Mouse (Mus musculus) forebrain, embryonic 13.5 days (tissue): ENCODE data around the gene Agpat3. TPM values are rescaled to one million over a fixed set of nuclear protein-coding genes. Genes with fewer than 3 reads are reported as not detected.

Source experiments
- ATAC-seq: fragments of 200-750 bp; cut with Nextera tagmentation; 2 replicates; pipeline ENCODE4 v1.8.0; 2017
- H3K27ac ChIP-seq: fragments of 300-500 bp; sonication (generic); 2 replicates; pipeline ENCODE4 v1.5.1; 2015; ENCODE audit warnings: inconsistent platforms, mild to moderate bottlenecking, moderate library complexity
- H3K27me3 ChIP-seq: fragments of 300-500 bp; sonication (generic); 2 replicates; pipeline ENCODE4 v1.6.1; 2015; ENCODE audit warnings: mild to moderate bottlenecking, inconsistent platforms
- H3K36me3 ChIP-seq: fragments of 300-500 bp; sonication (generic); 2 replicates; pipeline ENCODE4 v1.6.1; 2015; ENCODE audit warnings: mild to moderate bottlenecking, inconsistent platforms; ENCODE audit not compliant: poor library complexity, severe bottlenecking
- H3K4me1 ChIP-seq: fragments of 300-500 bp; sonication (generic); 2 replicates; pipeline ENCODE4 v1.6.1; 2015; ENCODE audit warnings: inconsistent platforms
- H3K4me2 ChIP-seq: fragments of 300-500 bp; sonication (generic); 2 replicates; pipeline ENCODE4 v1.6.1; 2015; ENCODE audit warnings: inconsistent platforms, mild to moderate bottlenecking, moderate library complexity
- H3K4me3 ChIP-seq: fragments of 300-500 bp; sonication (generic); 2 replicates; pipeline ENCODE4 v1.5.1; 2015; ENCODE audit warnings: mild to moderate bottlenecking, inconsistent platforms
- H3K9ac ChIP-seq: fragments of 300-500 bp; sonication (generic); 2 replicates; pipeline ENCODE4 v1.6.1; 2015; ENCODE audit warnings: mild to moderate bottlenecking, inconsistent platforms
- H3K9me3 ChIP-seq: fragments of 300-500 bp; sonication (generic); replicated peaks from 2 replicates; pipeline ENCODE4 v1.6.1; 2016; ENCODE audit warnings: inconsistent platforms
- WGBS: fragments of 180-500 bp; shearing (Covaris S2); methylation state at CpG from one replicate; pipeline ENCODE4 v1.1.7; 2015; 5-methylcytosine and 5-hydroxymethylcytosine counted together
- polyA plus RNA-seq: library from polyadenylated mRNA; unstranded; fragments of >200 nt; fragmentation: Nextera tagmentation; extraction: Ambion mirVana; gene quantifications from 2 replicates; pipeline ENCODE4 v1.2.1, GENCODE M21; 2015

The Agpat3 gene
- polyA plus RNA-seq, result 45.9 and 50.0 TPM in 2 replicates

DNA sequence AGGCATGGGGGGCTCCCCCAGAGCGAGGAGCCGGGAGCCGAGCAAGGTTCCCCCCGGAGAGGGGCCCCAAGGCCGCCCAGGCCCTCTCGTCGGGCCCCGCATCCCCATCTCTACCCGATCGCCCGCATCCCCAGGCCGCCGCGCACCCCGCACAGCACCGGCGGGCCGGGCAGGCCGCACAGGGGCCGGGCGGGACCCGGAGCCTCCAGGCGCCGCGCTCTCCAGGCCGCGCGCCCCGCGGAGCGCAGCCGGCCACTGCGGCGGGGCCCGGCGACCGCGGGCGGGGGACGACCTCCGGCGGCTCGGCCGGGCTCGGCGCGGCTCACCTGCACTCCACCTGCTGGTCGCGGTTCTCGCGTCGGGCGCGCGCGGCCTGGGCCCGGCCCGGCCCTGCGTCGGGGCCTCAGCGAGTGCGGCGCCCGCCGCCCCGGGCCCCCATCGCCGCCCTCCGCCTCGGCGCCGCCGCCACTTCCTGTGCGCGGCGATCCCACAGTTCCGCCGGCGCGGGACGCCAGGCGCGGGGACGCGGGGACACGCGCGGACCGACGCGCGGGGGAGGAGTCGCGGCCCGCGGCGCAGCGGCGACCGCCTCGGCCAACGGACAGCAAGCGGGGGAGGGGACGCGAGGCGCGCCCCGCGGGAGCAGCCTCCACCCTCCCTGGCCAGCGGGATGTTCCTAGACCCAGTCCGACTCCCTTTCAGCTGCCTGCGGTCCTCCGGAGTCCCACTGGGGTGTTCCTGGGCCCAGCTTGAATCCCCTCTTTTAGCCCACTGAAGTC is at the start of gene Agpat3:
TSS of gene Agpat3 (minus strand) at position 603 of the 779 bp plus-strand sequence.
- H3K4me2 ChIP-seq, result peak within 1 kb of the TSS; percentile 88
- ATAC-seq, result peak; percentile 84
- peak within 1 kb of the TSS; percentile 54 for H3K27ac ChIP-seq
- WGBS, result under 1% methylated on average over 53 of the region's 113 CpGs
- H3K4me1 ChIP-seq, result peaks cover 31% of the 10 kb centered on the region
- no peaks in the 10 kb centered on the region for H3K27me3 ChIP-seq
- peak within 1 kb of the TSS; percentile 99 for H3K9ac ChIP-seq
- H3K4me3 ChIP-seq, result peak within 1 kb of the TSS; percentile 96
- H3K36me3 ChIP-seq, result 0 out of 2 replicates have a peak, but pooled peaks cover 5% of the 10 kb centered on the region
- H3K9me3 ChIP-seq, result no peaks in the 10 kb centered on the region

DNA sequence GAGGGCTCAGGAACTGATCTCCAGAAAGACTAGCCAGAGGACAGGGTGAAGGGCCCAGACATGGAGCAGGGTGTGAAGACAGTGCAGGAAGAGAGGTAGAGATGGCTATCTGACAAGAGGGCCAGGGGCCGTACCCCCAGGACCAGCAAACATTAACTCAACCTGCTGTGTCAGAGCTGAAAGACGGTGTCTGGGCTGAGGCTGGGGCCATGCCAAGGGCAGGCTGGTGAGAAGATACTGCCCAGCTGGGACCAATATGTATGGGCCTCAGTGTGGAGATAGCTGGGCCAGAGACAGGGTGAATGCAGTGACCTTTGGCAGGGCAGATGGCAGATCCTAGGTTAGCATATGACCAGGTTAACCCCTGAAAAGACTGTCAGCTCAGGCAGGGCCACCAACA is 48.8 kb upstream of the Agpat3 start:
- no peak for ATAC-seq
- H3K4me3 ChIP-seq, result no peak overlapping the region
- H3K9ac ChIP-seq, result no peak overlapping the region
- 87% methylated on average over 2 of the region's 2 CpGs for WGBS
- no peak overlapping the region for H3K4me2 ChIP-seq
- H3K4me1 ChIP-seq, result peaks cover 11% of the 10 kb centered on the region
- peaks cover 71% of the 10 kb centered on the region for H3K36me3 ChIP-seq
- no peaks in the 10 kb centered on the region for H3K27me3 ChIP-seq
- H3K9me3 ChIP-seq, result no peaks in the 10 kb centered on the region
- no peak overlapping the region for H3K27ac ChIP-seq

DNA sequence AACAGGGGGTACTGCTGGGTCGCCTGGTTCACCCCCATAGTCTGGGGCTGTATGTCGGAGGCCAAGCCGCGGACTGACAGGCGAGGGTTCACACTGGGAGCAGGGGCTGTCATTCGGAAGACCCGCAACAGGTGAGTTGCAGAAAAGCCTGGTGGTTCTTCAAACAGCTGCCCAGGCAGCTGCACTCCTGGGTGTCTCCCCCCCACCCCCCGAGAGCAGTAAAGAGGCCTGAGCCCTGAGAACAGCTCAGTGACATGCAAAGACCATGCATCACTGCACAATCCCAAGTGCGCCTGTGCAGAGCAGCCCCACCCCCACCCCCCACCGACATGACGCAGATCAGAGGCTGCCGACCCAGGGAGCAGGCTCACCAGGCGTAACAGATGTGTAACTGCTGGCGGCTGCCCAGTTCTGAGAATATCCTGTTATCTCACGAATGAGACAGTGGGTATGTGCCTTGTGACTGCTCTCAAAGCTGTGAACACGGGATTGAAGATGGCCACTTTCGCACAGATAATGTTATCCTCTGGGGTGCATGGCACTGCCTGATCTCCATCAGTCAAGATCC is 46.9 kb upstream of the Agpat3 start:
- Histone ChIP-seq H3K27me3 (no peaks in the 10 kb centered on the region), H3K9ac (no peak overlapping the region), H3K9me3 (no peaks in the 10 kb centered on the region), H3K36me3 (peaks cover 53% of the 10 kb centered on the region), H3K4me2 (no peak overlapping the region), H3K4me3 (no peak overlapping the region), H3K27ac (no peak overlapping the region), H3K4me1 (peaks cover 18% of the 10 kb centered on the region)
- no peak for ATAC-seq
- 48% methylated on average over 17 of the region's 17 CpGs for WGBS

DNA sequence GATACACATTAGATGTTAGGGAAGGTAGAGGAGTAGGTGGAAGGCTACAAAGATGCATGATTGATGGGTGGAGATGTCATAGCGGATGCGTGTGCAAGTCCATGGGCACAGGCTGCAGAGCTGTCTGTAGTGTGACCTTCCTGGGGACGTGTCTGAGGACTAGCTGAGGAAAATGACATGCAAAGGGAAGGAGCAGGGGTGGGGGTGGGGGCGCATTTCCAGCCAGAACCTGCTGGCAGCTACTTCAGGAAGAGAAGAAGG is 44.3 kb upstream of the Agpat3 start:
- no peak; the same call in 1 of the 2 replicates for ATAC-seq
- WGBS, result 61% methylated on average over 4 of the region's 4 CpGs
- Histone ChIP-seq H3K4me3 (no peak overlapping the region), H3K9ac (no peak overlapping the region), H3K4me2 (peak overlapping the region; percentile 47; the same call in 1 of the 2 replicates), H3K4me1 (peaks cover 20% of the 10 kb centered on the region), H3K36me3 (peaks cover 27% of the 10 kb centered on the region), H3K9me3 (no peaks in the 10 kb centered on the region), H3K27ac (no peak overlapping the region), H3K27me3 (peaks cover 11% of the 10 kb centered on the region)

DNA sequence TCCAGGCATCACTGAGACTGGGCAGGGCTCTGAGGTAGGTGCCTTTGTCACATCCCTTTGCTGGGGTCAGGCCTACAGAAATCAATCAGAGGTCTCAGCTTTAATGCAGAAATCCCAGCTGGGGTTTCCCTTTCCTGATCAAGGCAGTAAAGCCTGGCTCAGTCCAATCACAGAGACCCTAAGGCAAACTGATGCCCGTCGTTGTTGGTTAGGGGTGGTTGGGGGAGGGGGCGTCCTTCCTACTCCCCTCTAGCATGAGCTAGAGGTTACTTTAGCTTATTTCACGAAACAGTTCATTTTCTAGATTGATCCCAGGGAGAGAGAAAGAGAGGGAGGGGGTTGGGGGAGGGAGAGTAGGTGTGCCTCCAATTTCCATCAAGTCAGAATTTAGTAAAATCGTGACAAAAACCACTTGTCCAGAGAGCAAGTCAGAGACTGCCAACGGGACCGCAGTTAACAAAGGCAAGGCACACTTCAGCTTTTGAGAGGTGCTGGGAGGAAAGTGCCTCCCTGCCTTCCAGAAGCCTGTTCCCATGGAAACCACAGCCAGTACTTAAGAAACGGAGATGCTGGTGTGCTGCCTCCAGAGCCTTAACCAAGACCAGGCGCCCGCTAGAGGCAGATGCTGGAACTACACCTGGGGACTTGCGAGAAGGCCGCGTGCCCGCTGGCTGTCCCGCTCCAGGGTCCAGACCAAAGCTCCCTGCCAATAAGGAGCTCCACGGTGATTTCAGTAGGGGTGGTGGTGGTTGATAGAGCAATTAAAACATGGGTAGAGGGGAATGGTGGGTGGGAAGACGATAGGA is 43.7 kb upstream of the Agpat3 start:
- WGBS, result 2% methylated on average over 17 of the region's 17 CpGs
- H3K27me3 ChIP-seq, result peaks cover 16% of the 10 kb centered on the region
- peak overlapping the region; percentile 49 for H3K27ac ChIP-seq

DNA sequence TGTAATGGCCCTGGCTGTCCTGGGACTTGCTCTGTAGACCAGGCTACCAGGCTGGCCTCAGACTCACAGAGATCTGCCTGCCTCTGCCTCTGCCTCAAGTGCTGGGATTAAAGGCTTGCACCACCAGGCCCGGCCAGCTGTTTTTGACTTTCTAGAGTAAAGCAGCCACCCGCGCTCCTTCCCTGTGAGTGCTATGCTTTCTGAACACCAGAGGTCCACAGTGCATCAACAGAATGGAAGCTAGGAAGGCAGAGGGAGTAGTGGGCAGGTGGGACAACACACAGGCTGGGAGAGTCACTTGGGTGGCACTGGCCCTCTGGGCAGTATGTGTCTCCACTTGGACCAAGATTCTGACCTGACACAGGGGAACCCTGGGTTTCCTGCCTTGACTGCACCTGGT is 43.1 kb upstream of the Agpat3 start:
- Histone ChIP-seq H3K9me3 (no peaks in the 10 kb centered on the region), H3K9ac (no peak overlapping the region), H3K27ac (peak overlapping the region; percentile 49; the same call in 1 of the 2 replicates), H3K36me3 (peaks cover 15% of the 10 kb centered on the region), H3K4me1 (peaks cover 20% of the 10 kb centered on the region), H3K4me2 (no peak overlapping the region), H3K27me3 (peaks cover 23% of the 10 kb centered on the region), H3K4me3 (no peak overlapping the region)
- no peak; the same call in 1 of the 2 replicates for ATAC-seq
- 79% methylated on average over 3 of the region's 3 CpGs for WGBS

More for the DNA sequence above, 43.7 kb upstream of the Agpat3 start:
- peak overlapping the region; percentile 14; the same call in 1 of the 2 replicates for H3K4me3 ChIP-seq
- ATAC-seq, result peak; percentile 90
- H3K4me1 ChIP-seq, result peaks cover 20% of the 10 kb centered on the region
- H3K9ac ChIP-seq, result 0 out of 2 replicates have a peak overlapping the region, but pooled peaks have one; percentile 28
- H3K36me3 ChIP-seq, result peaks cover 22% of the 10 kb centered on the region
- H3K9me3 ChIP-seq, result no peaks in the 10 kb centered on the region
- H3K4me2 ChIP-seq, result peak overlapping the region; percentile 47

DNA sequence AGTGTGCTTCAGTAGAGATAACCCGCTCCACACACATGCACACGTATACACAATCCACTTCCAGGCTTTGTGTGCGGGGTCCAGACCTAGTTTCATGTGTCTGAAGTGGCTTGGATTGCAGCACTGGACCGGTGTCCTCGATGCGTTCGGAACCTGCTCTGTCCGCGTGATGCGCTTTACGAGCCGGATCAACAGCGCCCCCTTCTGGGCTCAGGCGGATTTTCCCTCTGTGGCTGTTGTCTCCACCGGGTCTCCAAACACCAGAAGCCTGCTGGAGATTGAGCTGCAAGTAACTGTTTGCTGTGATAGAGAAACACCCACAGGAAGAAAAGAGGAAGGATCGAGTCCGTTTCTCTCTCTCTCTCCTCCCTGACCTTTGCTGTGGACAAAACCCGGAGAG is 39.8 kb upstream of the Agpat3 start:
- WGBS, result 3% methylated on average over 18 of the region's 18 CpGs
- Histone ChIP-seq H3K9ac (no peak overlapping the region), H3K9me3 (no peaks in the 10 kb centered on the region), H3K27ac (no peak overlapping the region), H3K4me2 (0 out of 2 replicates have a peak overlapping the region, but pooled peaks have one; percentile 12), H3K4me1 (peaks cover 13% of the 10 kb centered on the region), H3K27me3 (peaks cover 40% of the 10 kb centered on the region), H3K4me3 (no peak overlapping the region), H3K36me3 (no peaks in the 10 kb centered on the region)
- ATAC-seq, result no peak

DNA sequence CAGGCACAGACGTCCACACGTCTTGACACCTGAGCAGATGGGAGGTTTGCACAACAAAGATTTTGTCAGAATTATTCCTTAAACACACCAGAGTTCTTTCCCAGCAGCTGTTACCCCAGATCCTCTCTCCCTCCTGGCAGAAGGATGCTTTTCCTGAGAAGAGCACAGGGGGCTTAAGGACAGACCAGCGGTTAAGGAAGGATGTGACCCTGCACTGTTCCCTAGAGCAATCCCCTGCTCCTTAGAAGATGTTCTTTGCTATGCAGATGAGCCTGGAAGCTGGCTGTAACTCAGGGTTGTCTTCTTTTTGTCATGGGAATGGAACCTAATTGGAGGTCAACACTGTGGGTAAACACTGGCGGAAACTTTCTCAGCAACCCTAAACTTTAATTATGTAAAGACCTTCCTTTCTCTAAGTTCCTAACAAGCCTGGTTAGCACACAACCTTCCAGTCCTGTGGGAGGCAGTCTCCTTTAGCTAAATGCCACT is 38.7 kb upstream of the Agpat3 start:
- no peaks in the 10 kb centered on the region for H3K9me3 ChIP-seq
- peaks cover 8% of the 10 kb centered on the region for H3K4me1 ChIP-seq
- H3K4me2 ChIP-seq, result no peak overlapping the region
- H3K4me3 ChIP-seq, result no peak overlapping the region
- WGBS, result 12% methylated on average over 4 of the region's 4 CpGs
- peaks cover 40% of the 10 kb centered on the region for H3K27me3 ChIP-seq
- H3K9ac ChIP-seq, result no peak overlapping the region
- ATAC-seq, result no peak
- no peaks in the 10 kb centered on the region for H3K36me3 ChIP-seq
- no peak overlapping the region for H3K27ac ChIP-seq

DNA sequence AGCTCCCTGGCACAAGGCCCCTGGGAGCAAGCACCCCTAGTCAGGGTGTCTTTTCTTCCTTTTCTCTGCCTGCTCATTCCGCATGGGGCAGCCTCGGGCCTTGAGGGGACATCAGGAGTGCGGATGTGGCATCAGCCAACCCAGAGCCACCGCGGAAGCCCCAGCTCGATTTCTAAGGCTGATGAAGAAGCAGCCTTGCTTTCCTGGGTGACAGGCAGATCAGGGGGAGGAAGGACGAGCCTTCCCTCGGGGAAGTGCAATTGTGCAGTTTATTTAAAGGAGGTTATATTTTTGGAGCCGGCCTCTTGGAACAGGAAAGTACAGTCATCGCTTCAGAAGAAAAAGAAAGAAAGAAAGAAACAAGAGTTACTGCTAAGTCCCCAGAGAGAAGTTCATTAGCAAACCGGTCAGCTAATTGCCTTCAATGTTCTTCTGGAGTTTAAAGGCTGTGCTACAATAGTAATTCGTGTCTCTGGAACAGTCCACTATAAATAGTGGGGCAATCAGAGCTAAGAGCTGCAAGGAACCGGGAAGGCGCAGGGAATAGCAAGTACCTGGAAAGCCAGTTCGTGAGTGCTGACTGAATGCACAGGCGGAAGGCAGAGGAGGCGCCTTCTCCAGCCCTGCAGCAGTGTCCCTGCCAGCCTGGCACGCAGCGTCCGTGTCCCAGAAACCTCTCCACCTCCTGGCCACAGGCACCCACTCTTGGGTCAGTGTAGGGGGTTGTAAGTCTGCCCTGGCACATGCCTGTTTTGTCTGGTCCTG is 36.1 kb upstream of the Agpat3 start:
- Histone ChIP-seq H3K4me2 (no peak overlapping the region), H3K36me3 (no peaks in the 10 kb centered on the region), H3K4me3 (no peak overlapping the region), H3K9me3 (no peaks in the 10 kb centered on the region), H3K4me1 (0 out of 2 replicates have a peak, but pooled peaks cover 2% of the 10 kb centered on the region), H3K27me3 (peaks cover 40% of the 10 kb centered on the region), H3K9ac (no peak overlapping the region), H3K27ac (no peak overlapping the region)
- no peak for ATAC-seq
- 51% methylated on average over 20 of the region's 20 CpGs for WGBS

DNA sequence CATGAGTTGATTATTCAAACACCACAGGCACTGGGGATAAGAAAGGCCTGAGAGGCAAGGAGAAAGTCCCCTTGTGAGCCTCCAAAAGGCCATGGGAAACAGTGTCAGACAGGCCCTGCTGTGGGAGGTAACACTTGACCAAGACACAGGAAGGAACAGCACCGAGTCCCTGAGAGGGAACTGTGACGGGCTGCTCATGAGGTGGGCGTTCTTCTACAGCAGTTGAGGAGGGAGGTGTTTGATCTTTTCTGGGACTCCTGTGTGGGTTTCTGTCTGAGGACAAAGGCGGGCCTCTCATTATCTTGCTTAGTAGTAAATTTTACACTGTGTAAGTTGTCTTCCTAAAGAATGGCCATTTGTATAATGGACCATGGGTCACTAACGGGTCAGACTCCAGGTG is 33.2 kb upstream of the Agpat3 start:
- 83% methylated on average over 5 of the region's 5 CpGs for WGBS
- Histone ChIP-seq H3K4me1 (no peaks in the 10 kb centered on the region), H3K4me2 (no peak overlapping the region), H3K9ac (no peak overlapping the region), H3K4me3 (no peak overlapping the region), H3K27ac (no peak overlapping the region), H3K9me3 (no peaks in the 10 kb centered on the region), H3K27me3 (peaks cover 18% of the 10 kb centered on the region), H3K36me3 (no peaks in the 10 kb centered on the region)
- no peak for ATAC-seq

DNA sequence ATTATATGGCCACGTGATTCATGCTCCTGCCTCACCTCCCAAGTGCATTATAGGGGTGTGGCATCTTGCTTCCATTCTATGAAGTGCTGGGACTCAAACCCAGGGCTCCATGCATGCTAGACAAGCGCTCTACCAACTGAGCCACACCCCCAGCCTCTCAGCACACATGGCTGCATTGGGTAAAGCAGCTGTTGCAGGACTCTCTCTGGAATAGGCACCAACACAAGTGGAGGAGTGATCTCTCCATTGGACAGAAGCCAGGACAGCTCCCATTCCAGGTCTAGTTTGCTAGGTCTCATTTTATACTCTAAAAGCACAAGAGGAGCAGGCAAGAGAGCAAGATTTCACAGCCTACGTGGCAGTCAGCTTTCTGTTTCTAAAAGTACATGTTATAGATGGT is 31.3 kb upstream of the Agpat3 start:
- H3K27ac ChIP-seq, result no peak overlapping the region
- no peaks in the 10 kb centered on the region for H3K9me3 ChIP-seq
- 77% methylated on average over 3 of the region's 3 CpGs for WGBS
- H3K36me3 ChIP-seq, result no peaks in the 10 kb centered on the region
- H3K27me3 ChIP-seq, result no peaks in the 10 kb centered on the region
- no peak for ATAC-seq
- H3K4me1 ChIP-seq, result no peaks in the 10 kb centered on the region
- no peak overlapping the region for H3K4me3 ChIP-seq
- H3K4me2 ChIP-seq, result no peak overlapping the region
- no peak overlapping the region for H3K9ac ChIP-seq
